Mouse (Mus musculus) hindbrain, embryonic 10.5 days (tissue): Measurements from ENCODE around the gene Ccdc59. TPM values are rescaled to one million over a fixed set of nuclear protein-coding genes. Genes with fewer than 3 reads are reported as not detected.

Source experiments
- DNase-seq: peaks from one replicate; pipeline ENCODE4 v3.0.0-alpha.2; 2017; ENCODE audit warnings: low spot score
- H3K27ac ChIP-seq: fragments of 300-500 bp; sonication (generic); 2 replicates; pipeline ENCODE4 v1.5.1; 2016; ENCODE audit warnings: mild to moderate bottlenecking, moderate library complexity
- H3K27me3 ChIP-seq: fragments of 300-500 bp; sonication (generic); 2 replicates; pipeline ENCODE4 v1.6.1; 2016; ENCODE audit warnings: mild to moderate bottlenecking; ENCODE audit not compliant: poor library complexity, insufficient read depth, severe bottlenecking
- H3K36me3 ChIP-seq: fragments of 300-500 bp; sonication (generic); 2 replicates; pipeline ENCODE4 v1.6.1; 2016; ENCODE audit warnings: mild to moderate bottlenecking, moderate library complexity
- H3K4me1 ChIP-seq: fragments of 300-500 bp; sonication (generic); replicated peaks from 2 replicates; pipeline ENCODE4 v1.6.1; 2016; ENCODE audit warnings: mild to moderate bottlenecking
- H3K4me3 ChIP-seq: fragments of 300-500 bp; sonication (generic); 2 replicates; pipeline ENCODE4 v1.5.1; 2016; ENCODE audit warnings: mild to moderate bottlenecking, moderate library complexity
- H3K9me3 ChIP-seq: fragments of 300-500 bp; sonication (generic); 2 replicates; pipeline ENCODE4 v1.6.1; 2016; ENCODE audit warnings: mild to moderate bottlenecking, moderate library complexity
- WGBS: fragments of 180-500 bp; shearing (Covaris S2); methylation state at CpG from one replicate; pipeline ENCODE4 v1.1.7; 2016; 5-methylcytosine and 5-hydroxymethylcytosine counted together
- polyA plus RNA-seq: library from polyadenylated mRNA; unstranded; fragments of >200 nt; fragmentation: Nextera tagmentation; extraction: Ambion mirVana; gene quantifications from 2 replicates; pipeline ENCODE4 v1.2.1, GENCODE M21; 2016

Ccdc59 gene
- polyA plus RNA-seq, 1 experiment from 2014 or later, result 49.2 TPM

DNA sequence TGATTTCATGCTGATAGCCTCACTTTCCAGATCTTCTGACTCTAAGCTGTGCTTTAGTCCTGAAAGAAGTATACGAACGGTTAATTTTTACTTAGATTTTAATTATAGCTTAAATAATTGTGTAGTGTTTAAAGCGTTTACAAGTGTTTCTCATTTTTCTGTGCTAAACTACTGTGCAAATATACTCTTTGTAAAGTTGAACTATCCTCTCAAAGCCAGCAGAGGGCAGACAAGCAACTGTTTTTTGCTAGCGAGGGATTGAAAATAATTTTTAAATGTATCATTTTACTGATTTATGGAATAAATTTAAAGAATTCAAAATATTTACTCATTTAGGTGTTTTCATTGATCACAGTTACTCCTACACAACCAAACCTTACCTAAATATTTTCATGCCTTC lies 26.4 kb downstream of the Ccdc59 start:
- 57% methylated on average over 4 of the region's 4 CpGs for WGBS
- no peaks in the 10 kb centered on the region for H3K9me3 ChIP-seq
- H3K36me3 ChIP-seq, result no peaks in the 10 kb centered on the region
- no peak for DNase-seq
- H3K27ac ChIP-seq, result no peak overlapping the region
- H3K27me3 ChIP-seq, result no peaks in the 10 kb centered on the region
- H3K4me1 ChIP-seq, result no peaks in the 10 kb centered on the region
- H3K4me3 ChIP-seq, result no peak overlapping the region

Other genes starting within 250 kb of the Ccdc59 start
- 11.7 and 11.9 TPM in 2 replicates for gene Mettl25, start 313 bp downstream of the Ccdc59 start, polyA plus RNA-seq